Mouse (Mus musculus) heart, postnatal 0 days (tissue): ENCODE measurements at regions not wholly inside any gene's neighbourhood (a gene's known extent, or its start where the extent isn't known, plus 50 kb on each side); places are given as distances from the start of the nearest gene placed in this dataset.

Experiments used
- ATAC-seq: fragments of 200-750 bp; cut with Nextera tagmentation; 2 replicates; pipeline ENCODE4 v1.8.0; 2017; ENCODE audit warnings: low read depth, moderate number of reproducible peaks, moderate library complexity; ENCODE audit not compliant: insufficient read depth
- DNase-seq: peaks from one replicate; pipeline ENCODE4 v3.0.0-alpha.2; 2016; ENCODE audit warnings: low spot score
- H3K27ac ChIP-seq: fragments of 300-500 bp; sonication (generic); 2 replicates; pipeline ENCODE4 v1.5.1; 2014; ENCODE audit warnings: low read depth, mild to moderate bottlenecking
- H3K27me3 ChIP-seq: fragments of 300-500 bp; sonication (generic); 2 replicates; pipeline ENCODE4 v1.6.1; 2014; ENCODE audit warnings: low read length, mixed read lengths; ENCODE audit not compliant: control insufficient read depth, insufficient read depth
- H3K36me3 ChIP-seq: fragments of 300-500 bp; sonication (generic); replicated peaks from 2 replicates; pipeline ENCODE4 v1.6.1; 2014; ENCODE audit warnings: low read length, mixed read lengths; ENCODE audit not compliant: control insufficient read depth, insufficient read depth
- H3K4me1 ChIP-seq: fragments of 300-500 bp; sonication (generic); 2 replicates; pipeline ENCODE4 v1.6.1; 2014; ENCODE audit warnings: antibody characterized with exemption; ENCODE audit not compliant: control insufficient read depth, insufficient read depth
- H3K4me2 ChIP-seq: fragments of 300-500 bp; sonication (generic); 2 replicates; pipeline ENCODE4 v1.6.1; 2014; ENCODE audit warnings: low read depth, mild to moderate bottlenecking, low read length, moderate library complexity
- H3K4me3 ChIP-seq: fragments of 300-500 bp; sonication (generic); 2 replicates; pipeline ENCODE4 v1.5.1; 2014; ENCODE audit warnings: low read depth, low read length
- H3K9ac ChIP-seq: fragments of 300-500 bp; sonication (generic); replicated peaks from 2 replicates; pipeline ENCODE4 v1.6.1; 2014; ENCODE audit warnings: low read depth, low read length, mixed read lengths
- H3K9me3 ChIP-seq: fragments of 300-500 bp; sonication (generic); replicated peaks from 2 replicates; pipeline ENCODE4 v1.6.1; 2016; ENCODE audit warnings: low read length; ENCODE audit not compliant: control insufficient read depth
- CTCF ChIP-seq: IDR thresholded peaks from 2 replicates; pipeline ENCODE4 v1.5.1; 2016; ENCODE audit warnings: antibody characterized with exemption, control low read depth, low read depth
- EP300 ChIP-seq: IDR thresholded peaks from 2 replicates; pipeline ENCODE4 v1.6.1; 2016; ENCODE audit warnings: antibody characterized with exemption, low read depth
- WGBS: fragments of 180-500 bp; shearing (Covaris S2); extraction: QIAGEN DNeasy Blood & Tissue Kit; methylation state at CpG from one replicate; pipeline ENCODE4 v1.1.7; 2014; 5-methylcytosine and 5-hydroxymethylcytosine counted together

DNA sequence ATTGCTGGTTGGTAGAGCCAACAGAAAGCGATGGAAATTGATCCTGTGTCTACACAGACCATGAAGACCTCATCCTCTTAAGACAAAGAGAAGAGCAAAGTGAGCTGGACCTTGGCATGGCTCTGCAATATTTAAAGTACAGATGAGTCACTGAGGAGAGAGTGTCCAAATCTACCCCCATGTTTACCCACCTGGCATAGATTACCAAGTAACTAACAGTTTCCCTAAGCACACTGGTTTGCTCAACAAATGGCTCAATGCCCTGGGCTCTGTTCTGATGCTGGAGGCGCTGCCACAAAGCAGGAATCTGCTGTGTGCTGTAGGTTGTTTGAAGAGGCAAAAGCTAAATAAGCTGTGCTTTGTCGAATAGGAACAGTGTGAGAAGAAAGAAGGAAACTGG is 345.0 kb upstream of the Gm10131 start:
- no peaks in the 10 kb centered on the region for H3K9me3 ChIP-seq
- no peak overlapping the region for H3K4me3 ChIP-seq
- H3K4me1 ChIP-seq: no peaks in the 10 kb centered on the region
- ATAC-seq (no peak), DNase-seq (no peak)
- H3K9ac ChIP-seq: no peak overlapping the region
- TF ChIP-seq EP300 (no peak), CTCF (no peak)
- WGBS: 77% methylated on average over 3 of the region's 3 CpGs
- H3K36me3 ChIP-seq: no peaks in the 10 kb centered on the region
- H3K27me3 ChIP-seq: no peaks in the 10 kb centered on the region
- H3K4me2 ChIP-seq: no peak overlapping the region
- H3K27ac ChIP-seq: no peak overlapping the region

DNA sequence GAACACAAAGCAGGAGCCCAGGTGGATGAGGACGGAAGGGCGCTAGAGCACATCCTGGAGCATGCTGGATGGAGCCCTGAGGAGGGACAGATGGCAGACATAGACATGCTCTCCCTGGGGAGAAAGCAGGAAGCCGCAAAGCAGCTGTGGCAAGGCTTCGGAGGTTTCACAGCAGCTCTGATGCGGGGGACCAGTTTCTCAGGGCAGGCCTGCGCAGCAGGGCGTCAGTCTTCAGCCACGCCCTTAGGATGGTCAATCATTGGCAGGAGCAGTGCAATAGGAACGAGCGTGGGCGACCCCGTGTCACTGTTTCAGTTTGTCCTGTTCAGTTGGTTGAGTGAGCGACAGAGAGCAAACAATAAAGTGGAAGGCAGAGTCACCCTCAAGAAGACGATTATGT is 343.8 kb upstream of the Gm10131 start:
- Histone ChIP-seq H3K9me3 (no peaks in the 10 kb centered on the region), H3K4me2 (no peak overlapping the region), H3K36me3 (no peaks in the 10 kb centered on the region), H3K9ac (no peak overlapping the region), H3K4me3 (no peak overlapping the region), H3K4me1 (no peaks in the 10 kb centered on the region), H3K27ac (no peak overlapping the region), H3K27me3 (no peaks in the 10 kb centered on the region)
- WGBS: 76% methylated on average over 14 of the region's 14 CpGs
- TF ChIP-seq EP300 (no peak), CTCF (no peak)
- DNase-seq (no peak), ATAC-seq (no peak)

DNA sequence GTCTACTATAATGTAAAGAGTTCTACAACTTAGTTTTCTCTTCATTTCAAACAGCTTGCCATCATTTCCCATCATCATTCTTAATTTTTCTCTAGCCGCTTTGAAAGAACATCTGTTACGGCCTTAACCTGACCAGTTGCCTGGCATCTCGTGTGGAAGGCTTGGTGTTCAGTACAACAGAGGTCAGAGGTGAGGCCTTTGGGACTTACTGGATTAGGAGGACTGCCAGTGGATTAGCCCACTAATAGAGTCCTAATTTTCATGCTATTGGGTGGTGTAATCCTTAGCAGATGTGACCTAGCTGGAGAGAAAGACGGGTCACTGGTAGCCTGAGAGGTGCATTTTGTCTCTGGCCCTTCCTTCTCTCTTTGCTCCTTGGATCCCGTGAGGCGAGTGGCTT is 341.3 kb upstream of the Gm10131 start:
- Histone ChIP-seq H3K4me3 (no peak overlapping the region), H3K27me3 (no peaks in the 10 kb centered on the region)

DNA sequence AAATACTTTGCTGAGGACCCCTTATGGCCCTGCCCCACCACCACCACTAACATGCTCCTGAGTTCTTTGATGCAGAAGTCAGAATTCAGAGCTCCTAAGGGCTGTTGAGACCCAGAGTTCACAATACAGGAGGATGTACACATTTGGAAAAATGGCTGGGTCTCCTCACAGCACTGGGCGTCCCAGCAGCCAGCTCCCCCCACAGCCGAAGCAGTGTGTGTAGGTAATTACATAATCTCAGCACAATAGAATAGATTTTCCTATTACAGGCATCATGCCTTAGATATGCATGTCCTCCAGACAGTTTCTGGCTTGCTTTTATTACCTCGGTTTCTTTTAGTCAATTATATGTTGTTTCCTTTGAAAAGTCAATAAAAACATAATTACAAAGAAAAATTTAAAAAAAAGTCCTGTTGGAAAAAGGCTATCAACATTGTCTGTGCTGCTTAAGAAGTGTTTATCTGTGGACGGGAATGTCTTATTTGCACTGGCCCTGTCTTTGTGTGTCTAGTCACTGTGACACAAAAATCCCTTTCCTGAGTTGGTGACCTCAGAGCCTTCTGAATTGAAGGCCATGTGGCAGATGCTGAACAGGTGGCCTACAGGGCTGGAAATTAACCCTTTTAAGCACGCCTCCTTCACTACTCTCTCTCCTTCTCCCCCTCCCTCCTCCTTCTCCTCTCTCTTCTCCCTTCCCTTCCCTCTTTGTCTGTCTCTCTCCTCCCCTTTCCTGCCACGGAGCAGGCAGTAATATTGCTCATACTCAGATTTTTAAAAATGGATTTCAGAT is 339.9 kb upstream of the Gm10131 start:
- H3K9me3 ChIP-seq: no peaks in the 10 kb centered on the region
- no peak overlapping the region for H3K4me3 ChIP-seq
- DNase-seq (peak; percentile 22), ATAC-seq (no peak)
- H3K4me2 ChIP-seq: no peak overlapping the region
- no peaks in the 10 kb centered on the region for H3K27me3 ChIP-seq
- no peaks in the 10 kb centered on the region for H3K36me3 ChIP-seq
- TF ChIP-seq CTCF (no peak), EP300 (no peak)
- peaks cover 3% of the 10 kb centered on the region; the same call in 1 of the 2 replicates for H3K4me1 ChIP-seq
- no peak overlapping the region for H3K27ac ChIP-seq
- no peak overlapping the region for H3K9ac ChIP-seq
- WGBS: 50% methylated on average over 6 of the region's 6 CpGs

More for the DNA sequence above, 341.3 kb upstream of the Gm10131 start:
- Histone ChIP-seq H3K9me3 (no peaks in the 10 kb centered on the region), H3K27ac (no peak overlapping the region), H3K4me2 (no peak overlapping the region), H3K4me1 (peaks cover 3% of the 10 kb centered on the region; the same call in 1 of the 2 replicates), H3K36me3 (no peaks in the 10 kb centered on the region), H3K9ac (no peak overlapping the region)
- 95% methylated on average over 6 of the region's 6 CpGs for WGBS
- TF ChIP-seq EP300 (no peak), CTCF (no peak)
- no peak for ATAC-seq
- no peak for DNase-seq

DNA sequence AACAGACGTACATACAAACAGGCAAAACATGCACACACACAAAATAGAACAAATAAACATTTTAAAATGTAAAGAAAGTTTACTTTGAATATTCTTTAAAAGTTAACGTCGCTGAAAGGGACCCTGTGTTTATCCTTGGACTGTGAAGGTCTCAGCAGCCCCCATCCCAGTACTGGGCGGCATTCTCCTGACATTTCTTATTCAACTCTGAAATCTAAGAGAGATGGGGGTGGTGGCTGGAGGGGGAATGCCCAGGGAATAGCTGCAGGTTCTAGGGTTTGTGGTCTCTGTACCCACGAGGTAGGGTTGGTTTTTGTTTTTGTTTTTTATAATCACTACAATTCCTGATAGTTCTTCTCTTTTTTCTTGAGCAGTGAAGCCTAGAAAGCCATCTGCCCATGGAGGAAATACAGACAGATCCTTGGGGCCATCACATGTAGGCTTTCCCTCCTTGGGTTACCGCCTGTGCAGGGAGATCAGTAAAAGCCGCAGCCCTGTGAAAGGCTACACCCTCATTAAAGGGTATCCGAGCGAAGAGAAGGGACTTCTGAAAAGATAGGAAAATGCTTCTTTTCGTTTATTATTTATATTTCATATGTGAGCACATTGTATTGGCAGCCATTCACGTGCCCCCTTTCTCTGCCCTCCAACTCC is 338.0 kb upstream of the Gm10131 start:
- 92% methylated on average over 11 of the region's 11 CpGs for whole genome bisulfite sequencing
- no peaks in the 10 kb centered on the region for H3K9me3 ChIP-seq
- no peak for DNase-seq
- no peak for ATAC-seq
- no peak overlapping the region for H3K4me3 ChIP-seq
- peaks cover 3% of the 10 kb centered on the region; the same call in 1 of the 2 replicates for H3K4me1 ChIP-seq
- H3K9ac ChIP-seq: no peak overlapping the region
- no peaks in the 10 kb centered on the region for H3K27me3 ChIP-seq
- TF ChIP-seq CTCF (no peak), EP300 (no peak)
- H3K27ac ChIP-seq: no peak overlapping the region
- no peaks in the 10 kb centered on the region for H3K36me3 ChIP-seq
- H3K4me2 ChIP-seq: no peak overlapping the region
